ENCODE assay signal across 8 mouse cellular contexts in genomic region chr16:94789958-94790357, GRCm38 (mm10).
DNase-seq lines count a peak whose midpoint lies in the region; TF ChIP-seq lines count a peak whose summit lies in the region.

No protein-coding gene starts in this region.

- intact Hi-C loops in left cerebral cortex, postnatal 36 days (cut with DNase I) = loop anchor here (2.0 to 5.0 kb wide), 2 partner anchors 203 to 557 kb away; no protein-coding TSS in a partner anchor

- H3K27me3 ChIP-seq in testis, adult 2 months (ENCODE audit: control insufficient read depth, insufficient read depth, low read length) = no peaks in the 10 kb centered on the region

- H3K36me3 ChIP-seq in testis, adult 2 months (ENCODE audit: control insufficient read depth, insufficient read depth, low read length) = no peaks in the 10 kb centered on the region

- DNase-seq in heart, adult 8-10 months (ENCODE audit: low spot score) = peak; percentile 6
- DNase-seq in heart, adult 11 months = no peak
- DNase-seq in thymus, postnatal 0 days (ENCODE audit: low spot score) = peak; percentile 22
- DNase-seq in thymus, postnatal 36 days = no peak
- peak; percentile 34 for DNase-seq in embryo, embryonic 11 days
- DNase-seq in left cerebral cortex, postnatal 36 days (ENCODE audit: low spot score in 2 of 2) = no peak
- no peak for DNase-seq in left cerebral cortex, adult 18-20 months (ENCODE audit: low spot score in 2 of 2)

- H3K27ac ChIP-seq in testis, adult 2 months (ENCODE audit: control insufficient read depth, insufficient read depth, low read depth, low read length) = no peak overlapping the region

- peak; percentile 98; the same call in 1 of the 2 replicates for TF ChIP-seq CTCF in testis, adult 2 months (IDR thresholded peaks at IDR 0.05; ENCODE audit: control insufficient read depth, insufficient read depth, insufficient replicate concordance, low read depth, low read length)

- H3K4me3 ChIP-seq in testis, adult 2 months (ENCODE audit: control insufficient read depth, low read depth, low read length) = no peak overlapping the region

- peaks cover 4% of the 10 kb centered on the region; the same call in 1 of the 2 replicates for H3K4me1 ChIP-seq in testis, adult 2 months (ENCODE audit: control insufficient read depth, insufficient read depth, low read length)

- no peak for TF ChIP-seq POLR2A in testis, adult 2 months (IDR thresholded peaks at IDR 0.05; ENCODE audit: control insufficient read depth, low read depth, low read length)

Comparison
In these comparisons a context has a peak if more than half of its experiments do, and no peak if none do; other contexts are left out.
1. DNase-seq: peak in heart, adult 8-10 months (single experiment), thymus, postnatal 0 days (single experiment) and embryo, embryonic 11 days (single experiment); none in heart, adult 11 months (single experiment), thymus, postnatal 36 days (0 of 2), left cerebral cortex, postnatal 36 days (0 of 2) and left cerebral cortex, adult 18-20 months (0 of 2).